Mouse (Mus musculus) 3T3-L1 (cell line): ENCODE data around the gene Hist1h4m.
A peak's percentile ranks its signal among the peaks of the same experiment; 100 is the strongest.
"Not testable (repeated sequence)": the region's sequence is repeated elsewhere in the genome, so short reads cannot be mapped to it uniquely, and the experiment has no call there.

Experiments used
- DNase-seq: peaks from one replicate; pipeline ENCODE4 v3.0.0-alpha.2; 2015; ENCODE audit warnings: low read depth, low spot score

Gene Hist1h4m

GRCm38 (mm10) chr13:21811539-21811938, at the start of gene Hist1h4m:
Gene Hist1h4m (plus strand): TSS chr13:21811746.
- DNase-seq, result not testable (repeated sequence)

GRCm38 (mm10) chr13:21778814-21779766, 32.5 kb upstream of the Hist1h4m start:
- DNase-seq, result peak; percentile 95

- peak; percentile 89 for DNase-seq
Measured at GRCm38 (mm10) chr13:21779767-21780731, 31.5 kb upstream of the Hist1h4m start, which contains the start of gene Hist1h1b. Gene Hist1h1b (minus strand): TSS chr13:21780625.

DNA sequence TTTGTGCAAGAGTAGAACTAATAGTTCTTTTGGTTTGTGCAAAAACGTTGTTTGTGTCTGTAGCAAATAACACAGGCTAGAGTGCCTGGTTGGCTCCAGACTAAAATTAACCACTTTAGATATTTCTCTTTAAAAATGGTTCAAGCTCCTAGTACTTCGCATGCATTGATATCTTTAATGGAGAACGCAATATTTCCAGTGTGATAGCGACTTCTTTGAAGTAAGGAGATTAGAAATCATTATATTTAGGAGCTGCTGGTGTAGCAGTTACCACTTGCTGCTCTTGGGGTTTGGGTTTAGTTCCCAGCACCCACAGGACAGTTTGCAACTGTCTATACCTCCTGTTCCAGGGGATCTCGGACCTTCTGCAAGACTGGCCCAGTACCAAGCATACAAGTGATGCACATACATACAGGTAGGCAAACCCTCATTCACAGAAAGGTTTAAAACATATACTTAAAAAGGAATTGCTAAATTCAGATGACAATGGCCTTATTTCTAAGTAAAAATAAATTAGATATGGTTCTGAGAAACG, 30.5 kb upstream of the Hist1h4m start:
- peak; percentile 49 for DNase-seq

DNA sequence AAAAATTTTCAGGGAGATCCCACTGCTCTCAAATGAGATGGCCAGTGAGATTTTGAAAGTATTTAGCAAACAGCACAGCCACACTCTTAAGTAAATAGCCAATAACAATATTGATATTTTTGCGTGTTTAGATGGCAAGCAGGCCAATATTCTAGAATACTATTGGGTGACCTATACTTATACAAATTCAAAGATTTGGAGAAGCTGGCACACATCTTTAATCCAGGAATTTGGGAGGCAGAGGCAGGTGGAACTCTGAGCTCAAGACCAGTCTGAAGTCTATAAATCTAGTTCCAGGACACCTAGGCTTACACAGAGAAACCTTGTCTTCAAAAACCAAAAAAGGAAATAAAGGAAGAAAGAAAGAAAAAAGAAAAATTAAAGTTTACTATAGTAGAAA, 29.9 kb upstream of the Hist1h4m start:
- no peak for DNase-seq

GRCm38 (mm10) chr13:21782361-21783254, 28.9 kb upstream of the Hist1h4m start:
- DNase-seq, result peak; percentile 85

DNA sequence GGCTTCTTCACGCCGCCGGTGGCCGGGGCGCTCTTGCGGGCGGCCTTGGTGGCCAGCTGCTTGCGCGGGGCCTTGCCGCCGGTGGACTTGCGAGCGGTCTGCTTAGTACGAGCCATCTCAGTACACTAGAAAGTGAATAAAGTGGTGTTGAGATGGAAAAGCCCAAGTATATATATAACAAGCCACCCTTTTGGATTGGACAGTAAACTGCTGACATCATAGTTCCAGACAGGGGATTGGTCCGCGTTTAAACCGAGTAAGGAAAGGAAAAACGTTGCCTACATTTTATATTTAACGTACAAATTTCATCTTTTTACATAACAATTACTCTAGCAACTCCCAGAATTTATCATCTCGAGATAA, 28.3 kb upstream of the Hist1h4m start, which contains the start of gene Hist1h3i:
Hist1h3i (minus strand) TSS at position 116 of the 363 bp plus-strand sequence.
- DNase-seq, result peak; percentile 92

DNA sequence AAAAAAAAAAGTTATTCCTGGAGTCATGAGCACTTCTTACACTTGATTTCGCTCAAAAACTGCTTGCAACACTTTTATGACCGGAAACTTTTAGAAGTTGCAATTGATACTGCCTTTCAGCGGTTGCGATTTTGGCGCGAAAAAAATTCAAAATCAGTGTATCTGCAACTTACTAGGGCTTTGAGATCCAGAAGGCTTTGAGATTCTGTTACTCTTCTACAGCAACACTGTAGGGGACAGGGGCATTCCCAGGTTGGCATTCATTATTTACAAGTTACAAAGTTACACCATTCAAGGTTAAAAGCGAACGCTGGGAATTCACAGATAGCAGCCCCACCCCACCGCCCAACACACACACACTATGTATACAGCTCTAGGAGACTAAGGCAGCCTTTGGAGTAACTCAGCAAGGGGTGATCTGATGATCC, 27.8 kb upstream of the Hist1h4m start:
- DNase-seq, result peak; percentile 76

GRCm38 (mm10) chr13:21784311-21784710, 27.2 kb upstream of the Hist1h4m start:
- no peak for DNase-seq

GRCm38 (mm10) chr13:21786189-21786898, 25.2 kb upstream of the Hist1h4m start:
- DNase-seq, result peak; percentile 81

GRCm38 (mm10) chr13:21786899-21787629, 24.5 kb upstream of the Hist1h4m start, which contains the start of the genes Hist1h2an and Hist1h2bp:
Gene Hist1h2an (minus strand): TSS chr13:21787218.
Gene Hist1h2bp (plus strand): TSS chr13:21787461.
- DNase-seq, result peak; percentile 98

DNA sequence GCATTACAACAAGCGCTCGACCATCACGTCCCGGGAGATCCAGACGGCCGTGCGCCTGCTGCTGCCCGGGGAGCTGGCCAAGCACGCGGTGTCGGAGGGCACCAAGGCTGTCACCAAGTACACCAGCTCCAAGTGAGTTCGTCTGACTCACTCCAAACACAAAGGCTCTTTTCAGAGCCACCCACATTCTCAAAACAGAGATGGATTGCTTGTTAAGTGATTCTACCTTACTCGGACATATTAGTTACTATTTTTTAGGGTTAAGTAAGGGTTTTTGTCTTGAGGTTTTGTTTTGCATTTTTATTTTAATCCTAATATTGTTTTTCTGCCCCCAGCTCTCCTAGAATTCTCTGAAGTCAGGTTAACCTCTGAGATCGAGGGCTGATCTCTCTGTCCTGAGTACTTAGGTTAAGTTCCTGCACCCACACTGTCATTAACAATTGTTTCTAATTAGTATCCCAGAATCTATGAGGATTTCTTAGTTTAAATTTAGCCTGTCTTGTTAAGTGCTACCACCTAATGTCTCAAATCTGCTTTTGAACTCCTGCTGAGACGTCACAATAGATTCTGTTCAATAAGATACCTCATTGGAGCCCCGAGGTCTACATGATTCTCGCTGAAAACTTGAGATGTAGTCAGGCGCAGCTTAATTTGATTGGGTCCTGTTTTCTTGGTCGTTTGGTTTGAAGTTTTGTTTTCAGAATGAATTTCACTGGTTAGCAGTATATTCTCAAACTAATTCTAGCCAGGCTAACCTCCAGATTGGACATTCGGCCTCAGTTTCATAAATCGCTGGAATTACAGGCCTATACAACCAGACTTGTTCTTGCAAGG, 23.6 kb upstream of the Hist1h4m start:
- DNase-seq, result peak; percentile 54

GRCm38 (mm10) chr13:21789925-21790324, 21.6 kb upstream of the Hist1h4m start:
- DNase-seq, result no peak

DNA sequence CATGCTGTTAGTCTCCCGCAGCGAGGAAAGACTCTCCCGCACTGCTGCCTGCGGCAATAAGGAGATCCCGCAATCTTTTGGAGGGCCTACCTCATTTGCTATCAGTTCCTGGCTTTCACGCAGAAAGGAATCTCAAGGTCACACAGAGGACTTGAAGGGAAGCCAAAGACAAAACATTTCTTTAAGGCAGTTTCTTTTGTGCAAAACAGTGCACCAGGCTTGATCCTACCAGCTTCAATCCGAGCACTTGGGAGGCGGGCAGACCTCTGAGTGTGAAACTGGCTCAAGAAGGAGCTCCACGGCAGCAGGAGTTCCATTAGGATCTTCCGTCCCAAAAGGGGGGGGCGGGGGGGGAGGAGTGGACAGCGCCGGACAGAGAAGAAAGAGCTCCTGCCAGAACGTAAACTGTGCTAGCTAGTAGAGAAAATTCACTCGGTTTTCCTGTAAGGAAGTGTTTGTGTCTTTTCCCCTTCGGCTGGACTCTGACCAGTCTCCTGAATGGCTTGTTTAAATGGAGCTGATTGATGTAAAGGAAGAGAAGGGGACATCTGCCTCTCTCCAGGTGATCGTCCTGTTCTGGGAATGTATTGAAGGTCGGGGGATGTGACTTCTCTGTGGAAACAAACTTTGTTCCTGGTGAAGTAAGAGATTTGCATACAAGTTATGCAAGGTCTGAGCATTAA, 20.8 kb upstream of the Hist1h4m start:
- DNase-seq, result no peak

- no peak for DNase-seq
Measured at GRCm38 (mm10) chr13:21795584-21795983, 16.0 kb upstream of the Hist1h4m start.

GRCm38 (mm10) chr13:21797163-21797562, 14.4 kb upstream of the Hist1h4m start:
- not testable (repeated sequence) for DNase-seq

DNA sequence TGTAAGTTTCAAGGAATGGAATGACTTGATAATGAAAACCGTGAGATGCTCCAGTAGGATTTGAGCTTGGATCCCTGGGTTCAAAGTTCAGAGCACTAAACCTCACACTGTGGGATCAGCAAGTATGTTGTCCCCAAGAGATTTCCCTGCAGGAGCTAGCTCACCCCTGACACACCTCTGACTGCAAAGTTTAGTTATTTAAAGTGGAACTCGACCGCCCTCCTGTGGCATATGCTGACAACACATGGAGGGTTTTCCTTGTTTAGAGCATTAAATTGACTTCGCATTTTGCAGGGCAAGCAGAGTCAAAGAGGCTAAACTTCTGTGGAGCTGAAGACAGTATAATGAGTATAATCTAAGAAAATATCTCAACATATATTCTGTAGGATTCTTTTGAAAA, 8.5 kb upstream of the Hist1h4m start:
- DNase-seq, result not testable (repeated sequence)
